Mouse (Mus musculus) erythroblast, embryonic 14.5 days (primary cell): Measurements from ENCODE around the gene Eps8l3. TPM values are rescaled to one million over a fixed set of nuclear protein-coding genes. Genes with fewer than 3 reads are reported as not detected.

Experiments
- H3K27me3 ChIP-seq: 2 replicates; pipeline ENCODE4 v1.6.1; 2012; ENCODE audit warnings: inconsistent platforms; ENCODE audit not compliant: control insufficient read depth
- H3K36me3 ChIP-seq: 2 replicates; pipeline ENCODE4 v1.6.1; 2012; ENCODE audit warnings: mild to moderate bottlenecking, inconsistent platforms; ENCODE audit not compliant: control insufficient read depth
- H3K4me1 ChIP-seq: 2 replicates; pipeline ENCODE4 v1.6.1; 2012; ENCODE audit warnings: inconsistent platforms; ENCODE audit not compliant: control insufficient read depth
- H3K4me3 ChIP-seq: replicated peaks from 2 replicates; pipeline ENCODE3; 2012; ENCODE audit warnings: moderate library complexity, mild to moderate bottlenecking, inconsistent platforms
- H3K9me3 ChIP-seq: 2 replicates; pipeline ENCODE4 v1.6.1; 2012; ENCODE audit warnings: low read length, inconsistent platforms, mixed read lengths; ENCODE audit not compliant: control insufficient read depth
- GATA1 ChIP-seq: IDR thresholded peaks from 2 replicates; pipeline ENCODE4 v1.6.1; 2012; ENCODE audit warnings: low read length, inconsistent platforms, mixed read lengths
- TAL1 ChIP-seq: IDR thresholded peaks from 3 replicates; pipeline ENCODE4 v1.6.1; 2012; ENCODE audit warnings: low read length, inconsistent platforms, mixed read lengths
- polyA plus RNA-seq: library from polyadenylated mRNA; stranded (reverse); fragments of >175 nt; gene quantifications from 2 replicates; pipeline ENCODE4 v1.2.3, GENCODE M21; 2012

The Eps8l3 gene
- polyA plus RNA-seq, 1 experiment, result not detected

GRCm38 (mm10) chr3:107863471-107863870 is 13.6 kb upstream of the Eps8l3 start:
- no peak for TF ChIP-seq GATA1
- TF ChIP-seq TAL1, result no peak
- Histone ChIP-seq H3K4me3 (no peak overlapping the region), H3K27me3 (no peaks in the 10 kb centered on the region), H3K36me3 (no peaks in the 10 kb centered on the region), H3K4me1 (peaks cover 4% of the 10 kb centered on the region; the same call in 1 of the 2 replicates), H3K9me3 (no peaks in the 10 kb centered on the region)

GRCm38 (mm10) chr3:107863898-107864603 is 13.0 kb upstream of the Eps8l3 start:
- Histone ChIP-seq H3K36me3 (no peaks in the 10 kb centered on the region), H3K4me3 (no peak overlapping the region), H3K9me3 (no peaks in the 10 kb centered on the region), H3K27me3 (no peaks in the 10 kb centered on the region), H3K4me1 (peaks cover 4% of the 10 kb centered on the region; the same call in 1 of the 2 replicates)
- TF ChIP-seq GATA1, result no peak
- no peak for TF ChIP-seq TAL1

- peaks cover 4% of the 10 kb centered on the region; the same call in 1 of the 2 replicates for H3K4me1 ChIP-seq
- H3K36me3 ChIP-seq, result no peaks in the 10 kb centered on the region
- H3K4me3 ChIP-seq, result no peak overlapping the region
- TF ChIP-seq GATA1 (no peak), TAL1 (no peak)
- no peaks in the 10 kb centered on the region for H3K9me3 ChIP-seq
- H3K27me3 ChIP-seq, result no peaks in the 10 kb centered on the region
These were observed 11.5 kb upstream of the Eps8l3 start for GRCm38 (mm10) chr3:107865364-107866091.

- Histone ChIP-seq H3K4me3 (no peak overlapping the region), H3K36me3 (no peaks in the 10 kb centered on the region), H3K9me3 (no peaks in the 10 kb centered on the region), H3K27me3 (no peaks in the 10 kb centered on the region), H3K4me1 (peaks cover 4% of the 10 kb centered on the region; the same call in 1 of the 2 replicates)
- TF ChIP-seq GATA1 (no peak), TAL1 (no peak)
These were observed 9.9 kb upstream of the Eps8l3 start for GRCm38 (mm10) chr3:107867086-107867485.

- Histone ChIP-seq H3K4me3 (no peak overlapping the region), H3K27me3 (no peaks in the 10 kb centered on the region), H3K9me3 (no peaks in the 10 kb centered on the region), H3K4me1 (peaks cover 4% of the 10 kb centered on the region; the same call in 1 of the 2 replicates), H3K36me3 (no peaks in the 10 kb centered on the region)
- no peak for TF ChIP-seq TAL1
- no peak for TF ChIP-seq GATA1
These were observed 8.6 kb upstream of the Eps8l3 start for GRCm38 (mm10) chr3:107868452-107868851.

GRCm38 (mm10) chr3:107869097-107869496 is 7.9 kb upstream of the Eps8l3 start:
- Histone ChIP-seq H3K4me1 (peaks cover 4% of the 10 kb centered on the region; the same call in 1 of the 2 replicates), H3K9me3 (no peaks in the 10 kb centered on the region), H3K27me3 (no peaks in the 10 kb centered on the region), H3K36me3 (no peaks in the 10 kb centered on the region), H3K4me3 (no peak overlapping the region)
- TF ChIP-seq TAL1 (no peak), GATA1 (no peak)

- Histone ChIP-seq H3K4me3 (no peak overlapping the region), H3K4me1 (peaks cover 4% of the 10 kb centered on the region; the same call in 1 of the 2 replicates), H3K9me3 (no peaks in the 10 kb centered on the region), H3K36me3 (no peaks in the 10 kb centered on the region), H3K27me3 (no peaks in the 10 kb centered on the region)
- TF ChIP-seq GATA1, result no peak
- TF ChIP-seq TAL1, result no peak
These were observed 7.1 kb upstream of the Eps8l3 start for GRCm38 (mm10) chr3:107869925-107870324.

- no peaks in the 10 kb centered on the region for H3K9me3 ChIP-seq
- no peak for TF ChIP-seq GATA1
- no peak for TF ChIP-seq TAL1
- no peaks in the 10 kb centered on the region for H3K36me3 ChIP-seq
- H3K4me3 ChIP-seq, result no peak overlapping the region
- H3K27me3 ChIP-seq, result no peaks in the 10 kb centered on the region
- H3K4me1 ChIP-seq, result no peaks in the 10 kb centered on the region
These were observed 3.4 kb upstream of the Eps8l3 start for GRCm38 (mm10) chr3:107873335-107874251.
